Mouse (Mus musculus): ENCODE measurements around the gene Rab7b. TPM values are rescaled to one million over a fixed set of nuclear protein-coding genes. Genes with fewer than 3 reads are reported as not detected.

Rab7b gene
- total and polyA plus RNA-seq, 2 experiments from 2014 or later = 2.8 to 3.1 TPM

GRCm38 (mm10) chr1:131661749-131662148 is 26.7 kb upstream of the Rab7b start:
- Histone ChIP-seq H3K36me3 (replicated peaks; ENCODE audit: control insufficient read depth, insufficient read depth, low read length) (no peaks in the 10 kb centered on the region), H3K9ac (replicated peaks; ENCODE audit: low read depth, low read length) (no peak overlapping the region), H3K27ac (ENCODE audit: low read depth) (no peak overlapping the region), H3K9me3 (replicated peaks; ENCODE audit: control insufficient read depth, low read length) (no peaks in the 10 kb centered on the region), H3K4me1 (ENCODE audit: control insufficient read depth, insufficient read depth) (peaks cover 3% of the 10 kb centered on the region; the same call in 1 of the 2 replicates), H3K4me2 (ENCODE audit: low read depth, low read length) (no peak overlapping the region), H3K27me3 (ENCODE audit: control insufficient read depth, insufficient read depth, low read length) (no peaks in the 10 kb centered on the region), H3K4me3 (ENCODE audit: low read depth, low read length) (no peak overlapping the region)
- 62% methylated on average over 3 of the region's 3 CpGs for WGBS
- TF ChIP-seq CTCF (IDR thresholded peaks at IDR 0.05; ENCODE audit: low read depth) (no peak), EP300 (IDR thresholded peaks at IDR 0.05; ENCODE audit: low read depth) (no peak)
- ATAC-seq (ENCODE audit: insufficient read depth, low read depth) = no peak
- DNase-seq (ENCODE audit: low spot score) = no peak

GRCm38 (mm10) chr1:131663286-131663995 is 25.1 kb upstream of the Rab7b start:
- Histone ChIP-seq H3K36me3 (replicated peaks; ENCODE audit: control insufficient read depth, insufficient read depth, low read length) (no peaks in the 10 kb centered on the region), H3K9ac (replicated peaks; ENCODE audit: low read depth, low read length) (no peak overlapping the region), H3K9me3 (replicated peaks; ENCODE audit: control insufficient read depth, low read length) (no peaks in the 10 kb centered on the region), H3K4me3 (ENCODE audit: low read depth, low read length) (no peak overlapping the region), H3K4me1 (ENCODE audit: control insufficient read depth, insufficient read depth) (no peaks in the 10 kb centered on the region), H3K27ac (ENCODE audit: low read depth) (no peak overlapping the region), H3K27me3 (ENCODE audit: control insufficient read depth, insufficient read depth, low read length) (no peaks in the 10 kb centered on the region), H3K4me2 (ENCODE audit: low read depth, low read length) (no peak overlapping the region)
- no peak for DNase-seq (ENCODE audit: low spot score)
- 78% methylated on average over 9 of the region's 9 CpGs for WGBS
- ATAC-seq (ENCODE audit: insufficient read depth, low read depth) = no peak
- no peak for TF ChIP-seq EP300 (IDR thresholded peaks at IDR 0.05; ENCODE audit: low read depth)
- no peak for TF ChIP-seq CTCF (IDR thresholded peaks at IDR 0.05; ENCODE audit: low read depth)

DNA sequence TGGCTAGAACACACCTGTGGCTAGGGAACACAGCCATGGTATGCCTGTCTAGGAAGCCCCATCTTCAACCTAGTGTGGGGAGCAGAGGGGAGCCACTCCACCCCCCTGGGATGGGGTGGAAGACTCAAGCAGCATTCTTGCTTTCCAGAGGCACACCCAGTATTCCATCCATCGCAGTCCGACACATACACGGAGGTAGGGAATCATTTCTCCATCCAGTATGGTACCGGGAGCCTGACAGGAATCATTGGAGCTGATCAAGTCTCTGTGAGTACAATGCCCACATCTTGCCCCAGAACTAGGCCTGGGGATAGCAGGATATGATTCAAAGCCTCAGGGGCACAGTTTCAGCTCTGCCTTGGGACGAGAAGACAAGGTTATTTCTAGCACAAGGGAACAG is 24.4 kb upstream of the Rab7b start:
- H3K27ac ChIP-seq (ENCODE audit: low read depth) = no peak overlapping the region
- no peaks in the 10 kb centered on the region for H3K36me3 ChIP-seq (replicated peaks; ENCODE audit: control insufficient read depth, insufficient read depth, low read length)
- DNase-seq (ENCODE audit: low spot score) (no peak), ATAC-seq (ENCODE audit: insufficient read depth, low read depth) (no peak)
- no peaks in the 10 kb centered on the region for H3K27me3 ChIP-seq (ENCODE audit: control insufficient read depth, insufficient read depth, low read length)
- H3K4me2 ChIP-seq (ENCODE audit: low read depth, low read length) = no peak overlapping the region
- no peaks in the 10 kb centered on the region for H3K4me1 ChIP-seq (ENCODE audit: control insufficient read depth, insufficient read depth)
- TF ChIP-seq CTCF (IDR thresholded peaks at IDR 0.05; ENCODE audit: low read depth) (no peak), EP300 (IDR thresholded peaks at IDR 0.05; ENCODE audit: low read depth) (no peak)
- H3K9ac ChIP-seq (replicated peaks; ENCODE audit: low read depth, low read length) = no peak overlapping the region
- H3K9me3 ChIP-seq (replicated peaks; ENCODE audit: control insufficient read depth, low read length) = no peaks in the 10 kb centered on the region
- 83% methylated on average over 5 of the region's 5 CpGs for WGBS
- no peak overlapping the region for H3K4me3 ChIP-seq (ENCODE audit: low read depth, low read length)

GRCm38 (mm10) chr1:131665886-131666285 is 22.6 kb upstream of the Rab7b start:
- no peak overlapping the region for H3K4me3 ChIP-seq (ENCODE audit: low read depth, low read length)
- no peaks in the 10 kb centered on the region for H3K27me3 ChIP-seq (ENCODE audit: control insufficient read depth, insufficient read depth, low read length)
- H3K4me2 ChIP-seq (ENCODE audit: low read depth, low read length) = no peak overlapping the region
- H3K27ac ChIP-seq (ENCODE audit: low read depth) = no peak overlapping the region
- ATAC-seq (ENCODE audit: insufficient read depth, low read depth) (no peak), DNase-seq (ENCODE audit: low spot score) (no peak)
- no peak overlapping the region for H3K9ac ChIP-seq (replicated peaks; ENCODE audit: low read depth, low read length)
- 38% methylated on average over 1 of the region's 1 CpGs for WGBS
- H3K9me3 ChIP-seq (replicated peaks; ENCODE audit: control insufficient read depth, low read length) = no peaks in the 10 kb centered on the region
- H3K4me1 ChIP-seq (ENCODE audit: control insufficient read depth, insufficient read depth) = no peaks in the 10 kb centered on the region
- H3K36me3 ChIP-seq (replicated peaks; ENCODE audit: control insufficient read depth, insufficient read depth, low read length) = no peaks in the 10 kb centered on the region
- TF ChIP-seq EP300 (IDR thresholded peaks at IDR 0.05; ENCODE audit: low read depth) (no peak), CTCF (IDR thresholded peaks at IDR 0.05; ENCODE audit: low read depth) (no peak)

DNA sequence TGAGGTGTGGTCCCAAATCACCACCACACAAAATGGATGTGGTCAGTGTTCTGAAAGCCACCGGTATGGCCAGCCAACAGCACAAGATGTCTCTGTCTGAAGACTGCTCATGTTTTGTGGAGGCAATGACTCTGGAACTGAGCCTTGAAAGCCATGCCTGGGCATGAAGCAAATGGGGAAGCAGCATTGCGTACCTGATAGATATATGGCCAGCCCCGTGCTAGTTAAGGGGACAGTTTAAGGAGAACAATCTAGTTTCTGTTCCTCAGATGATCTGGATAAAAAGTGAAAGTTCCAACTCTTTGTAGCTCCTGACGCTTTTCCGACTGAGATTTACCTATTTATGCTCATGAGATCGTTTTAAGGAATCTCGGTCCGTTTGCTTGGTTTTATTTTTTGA is 17.4 kb upstream of the Rab7b start:
- no peak overlapping the region for H3K27ac ChIP-seq (ENCODE audit: low read depth)
- no peaks in the 10 kb centered on the region for H3K27me3 ChIP-seq (ENCODE audit: control insufficient read depth, insufficient read depth, low read length)
- WGBS = 82% methylated on average over 8 of the region's 8 CpGs
- no peak for TF ChIP-seq CTCF (IDR thresholded peaks at IDR 0.05; ENCODE audit: low read depth)
- TF ChIP-seq EP300 (IDR thresholded peaks at IDR 0.05; ENCODE audit: low read depth) = no peak
- no peak for ATAC-seq (ENCODE audit: insufficient read depth, low read depth)
- H3K9me3 ChIP-seq (replicated peaks; ENCODE audit: control insufficient read depth, low read length) = no peaks in the 10 kb centered on the region
- DNase-seq (ENCODE audit: low spot score) = no peak
- H3K36me3 ChIP-seq (replicated peaks; ENCODE audit: control insufficient read depth, insufficient read depth, low read length) = no peaks in the 10 kb centered on the region
- no peak overlapping the region for H3K4me2 ChIP-seq (ENCODE audit: low read depth, low read length)
- H3K4me3 ChIP-seq (ENCODE audit: low read depth, low read length) = no peak overlapping the region
- H3K9ac ChIP-seq (replicated peaks; ENCODE audit: low read depth, low read length) = no peak overlapping the region
- H3K4me1 ChIP-seq (ENCODE audit: control insufficient read depth, insufficient read depth) = no peaks in the 10 kb centered on the region

GRCm38 (mm10) chr1:131672361-131672760 is 16.1 kb upstream of the Rab7b start:
- Histone ChIP-seq H3K27ac (ENCODE audit: low read depth) (no peak overlapping the region), H3K27me3 (ENCODE audit: control insufficient read depth, insufficient read depth, low read length) (no peaks in the 10 kb centered on the region), H3K4me2 (ENCODE audit: low read depth, low read length) (no peak overlapping the region), H3K36me3 (replicated peaks; ENCODE audit: control insufficient read depth, insufficient read depth, low read length) (no peaks in the 10 kb centered on the region), H3K4me1 (ENCODE audit: control insufficient read depth, insufficient read depth) (no peaks in the 10 kb centered on the region), H3K4me3 (ENCODE audit: low read depth, low read length) (no peak overlapping the region), H3K9ac (replicated peaks; ENCODE audit: low read depth, low read length) (no peak overlapping the region), H3K9me3 (replicated peaks; ENCODE audit: control insufficient read depth, low read length) (no peaks in the 10 kb centered on the region)
- TF ChIP-seq CTCF (IDR thresholded peaks at IDR 0.05; ENCODE audit: low read depth) (no peak), EP300 (IDR thresholded peaks at IDR 0.05; ENCODE audit: low read depth) (no peak)
- WGBS = 74% methylated on average over 7 of the region's 7 CpGs
- DNase-seq (ENCODE audit: low spot score) = no peak
- no peak for ATAC-seq (ENCODE audit: insufficient read depth, low read depth)

Measured in heart, postnatal 0 days (tissue).